Mouse (Mus musculus) C2C12 (cell line): Measurements from ENCODE around the gene Il27. TPM values are rescaled to one million over a fixed set of nuclear protein-coding genes. Genes with fewer than 3 reads are reported as not detected.

Source experiments
- H3K27me3 ChIP-seq: one replicate; pipeline ENCODE4 v1.6.1; 2011; ENCODE audit not compliant: control insufficient read depth, insufficient read depth, insufficient read length
- H3K36me3 ChIP-seq: one replicate; pipeline ENCODE4 v1.6.1; 2011; ENCODE audit not compliant: control insufficient read depth, insufficient read depth
- H3K4me3 ChIP-seq: one replicate; pipeline ENCODE4 v1.5.1; 2011; ENCODE audit warnings: mild to moderate bottlenecking, control low read depth; ENCODE audit not compliant: poor library complexity, insufficient read depth, severe bottlenecking
- H3K79me2 ChIP-seq: one replicate; pipeline ENCODE4 v1.6.1; 2011; ENCODE audit not compliant: control insufficient read depth, insufficient read depth
- H3K79me3 ChIP-seq: one replicate; pipeline ENCODE4 v1.6.1; 2011; ENCODE audit warnings: low read depth, control low read depth
- H3ac ChIP-seq: one replicate; pipeline ENCODE3; 2011; ENCODE audit warnings: low read depth; ENCODE audit not compliant: control insufficient read depth, insufficient read length
- CEBPB ChIP-seq: IDR thresholded peaks from one replicate; pipeline ENCODE4 v1.6.1; 2011; ENCODE audit warnings: low read depth, mild to moderate bottlenecking, control low read depth, moderate library complexity
- CTCF ChIP-seq: IDR thresholded peaks from one replicate; pipeline ENCODE4 v1.5.1; 2011; ENCODE audit not compliant: control insufficient read depth, insufficient read depth, insufficient read length
- FOSL1 ChIP-seq: IDR thresholded peaks from one replicate; pipeline ENCODE4 v1.8.0; 2011; ENCODE audit warnings: mild to moderate bottlenecking, low read length; ENCODE audit not compliant: poor library complexity, insufficient read depth, severe bottlenecking
- MAX ChIP-seq: IDR thresholded peaks from one replicate; pipeline ENCODE4 v1.6.1; 2011; ENCODE audit warnings: mild to moderate bottlenecking, control low read depth
- MYOD1 ChIP-seq: IDR thresholded peaks from one replicate; pipeline ENCODE4 v1.6.1; 2011; ENCODE audit warnings: low read depth; ENCODE audit not compliant: control insufficient read depth, insufficient read length
- MYOG ChIP-seq: IDR thresholded peaks from one replicate; pipeline ENCODE4 v1.6.1; 2011; ENCODE audit not compliant: control insufficient read depth, insufficient read length; ENCODE audit errors: extremely low read depth
- USF1 ChIP-seq: IDR thresholded peaks from one replicate; pipeline ENCODE4 v1.6.1; 2011; ENCODE audit warnings: low read depth, mild to moderate bottlenecking, control low read depth, moderate library complexity
- polyA plus RNA-seq: library from polyadenylated mRNA; unstranded; fragments of >200 nt; fragmentation: generic; extraction: Trizol; gene quantifications from one replicate; pipeline ENCODE4 v1.2.1, GENCODE M21; 2012; ENCODE audit warnings: missing spikeins

The Il27 gene
- polyA plus RNA-seq, 1 experiment, result not detected

- H3K4me3 ChIP-seq, result no peak overlapping the region
- H3K27me3 ChIP-seq, result no peaks in the 10 kb centered on the region
- H3K79me2 ChIP-seq, result no peaks in the 10 kb centered on the region
- H3K79me3 ChIP-seq, result no peaks in the 10 kb centered on the region
- no peak for TF ChIP-seq CEBPB
- no peak for TF ChIP-seq MAX
- TF ChIP-seq MYOD1, result no peak
- TF ChIP-seq USF1, result no peak
- TF ChIP-seq CTCF, result no peak
- no peak for TF ChIP-seq FOSL1
- TF ChIP-seq MYOG, result no peak
- H3K36me3 ChIP-seq, result no peaks in the 10 kb centered on the region
- no peak overlapping the region for H3ac ChIP-seq
Observed at GRCm38 (mm10) chr7:126616707-126617106, 22.0 kb upstream of the Il27 start.

DNA sequence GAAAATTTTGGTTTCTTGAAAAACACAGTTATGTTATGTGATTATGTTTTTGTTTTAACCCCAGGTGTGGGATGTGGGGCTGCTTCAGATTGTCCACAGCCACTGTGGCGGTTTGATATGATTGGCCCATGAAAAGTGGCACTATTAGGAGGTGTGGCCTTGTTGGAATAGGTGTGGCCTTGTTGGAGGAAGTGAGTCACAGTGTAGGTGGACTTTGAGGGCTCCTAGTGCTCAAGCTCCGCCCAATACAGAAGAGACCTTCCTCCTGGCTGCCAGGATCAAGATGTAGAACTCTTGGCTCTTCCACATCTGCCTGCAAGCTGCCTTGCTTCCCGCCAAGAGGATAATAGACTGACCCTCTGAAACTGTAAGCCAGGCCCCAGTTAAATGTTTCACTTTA, 18.0 kb upstream of the Il27 start:
- no peak overlapping the region for H3ac ChIP-seq
- no peaks in the 10 kb centered on the region for H3K79me2 ChIP-seq
- no peak overlapping the region for H3K4me3 ChIP-seq
- no peaks in the 10 kb centered on the region for H3K27me3 ChIP-seq
- TF ChIP-seq MYOD1, result no peak
- no peak for TF ChIP-seq FOSL1
- TF ChIP-seq CEBPB, result no peak
- no peak for TF ChIP-seq MYOG
- no peak for TF ChIP-seq MAX
- no peak for TF ChIP-seq USF1
- TF ChIP-seq CTCF, result no peak
- no peaks in the 10 kb centered on the region for H3K36me3 ChIP-seq
- H3K79me3 ChIP-seq, result no peaks in the 10 kb centered on the region

GRCm38 (mm10) chr7:126607796-126608195, 13.1 kb upstream of the Il27 start:
- Histone ChIP-seq H3K79me3 (no peaks in the 10 kb centered on the region), H3K4me3 (no peak overlapping the region), H3K36me3 (no peaks in the 10 kb centered on the region), H3K27me3 (no peaks in the 10 kb centered on the region), H3K79me2 (no peaks in the 10 kb centered on the region), H3ac (no peak overlapping the region)
- no peak for TF ChIP-seq CTCF
- TF ChIP-seq FOSL1, result no peak
- TF ChIP-seq MAX, result no peak
- TF ChIP-seq MYOG, result no peak
- no peak for TF ChIP-seq USF1
- no peak for TF ChIP-seq MYOD1
- no peak for TF ChIP-seq CEBPB

GRCm38 (mm10) chr7:126607064-126607463, 12.3 kb upstream of the Il27 start:
- Histone ChIP-seq H3K36me3 (no peaks in the 10 kb centered on the region), H3K79me3 (no peaks in the 10 kb centered on the region), H3K79me2 (no peaks in the 10 kb centered on the region), H3ac (no peak overlapping the region), H3K4me3 (no peak overlapping the region), H3K27me3 (no peaks in the 10 kb centered on the region)
- TF ChIP-seq CEBPB (peak; percentile 20), MYOG (no peak), CTCF (no peak), USF1 (no peak), FOSL1 (no peak), MAX (no peak)

GRCm38 (mm10) chr7:126606611-126607010, 11.9 kb upstream of the Il27 start:
- Histone ChIP-seq H3K4me3 (no peak overlapping the region), H3ac (no peak overlapping the region), H3K79me2 (no peaks in the 10 kb centered on the region), H3K79me3 (no peaks in the 10 kb centered on the region), H3K27me3 (no peaks in the 10 kb centered on the region), H3K36me3 (no peaks in the 10 kb centered on the region)
- no peak for TF ChIP-seq CEBPB
- no peak for TF ChIP-seq MAX

DNA sequence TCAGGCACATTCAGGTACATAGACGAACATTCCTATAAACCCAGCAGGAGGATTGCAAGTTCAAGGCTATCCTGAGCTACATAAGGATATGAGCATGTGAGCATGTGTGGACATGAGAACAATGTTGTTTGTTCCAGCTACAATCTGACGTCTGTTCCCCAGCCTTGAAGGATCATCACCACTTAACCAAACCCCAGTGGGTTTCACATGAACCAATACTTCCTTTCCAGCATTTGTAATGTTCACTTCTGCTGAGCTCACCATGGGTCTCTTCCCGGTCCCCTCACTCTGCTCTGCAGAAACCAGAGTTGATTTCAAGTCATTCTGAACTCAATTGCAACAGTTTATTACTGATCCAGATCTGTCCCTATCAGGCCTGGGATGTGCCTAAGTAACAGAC, 7.9 kb upstream of the Il27 start:
- H3K27me3 ChIP-seq, result no peaks in the 10 kb centered on the region
- no peaks in the 10 kb centered on the region for H3K36me3 ChIP-seq
- TF ChIP-seq MAX, result no peak
- no peak for TF ChIP-seq CTCF
- no peak for TF ChIP-seq MYOD1
- TF ChIP-seq FOSL1, result no peak
- TF ChIP-seq CEBPB, result no peak
- no peak for TF ChIP-seq USF1
- no peak for TF ChIP-seq MYOG
- H3K4me3 ChIP-seq, result no peak overlapping the region
- no peak overlapping the region for H3ac ChIP-seq
- no peaks in the 10 kb centered on the region for H3K79me3 ChIP-seq
- no peaks in the 10 kb centered on the region for H3K79me2 ChIP-seq
